Mouse (Mus musculus): ENCODE measurements around the gene Mta1. TPM values are rescaled to one million over a fixed set of nuclear protein-coding genes. Genes with fewer than 3 reads are reported as not detected.

Mta1 gene
- polyA plus RNA-seq, 1 experiment from 2014 or later: 4.9 TPM

GRCm38 (mm10) chr12:113149341-113149740 is 51.3 kb downstream of the Mta1 start:
- Histone ChIP-seq H3K27me3 (ENCODE audit: control insufficient read depth, insufficient read depth, low read length) (no peaks in the 10 kb centered on the region), H3K4me3 (ENCODE audit: low read depth, low read length) (no peak overlapping the region), H3K36me3 (ENCODE audit: control insufficient read depth, insufficient read depth, low read length) (no peaks in the 10 kb centered on the region), H3K4me2 (replicated peaks; ENCODE audit: low read depth) (no peak overlapping the region), H3K4me1 (replicated peaks; ENCODE audit: control insufficient read depth, insufficient read depth) (peaks cover 15% of the 10 kb centered on the region), H3K9me3 (ENCODE audit: control insufficient read depth, low read length) (no peaks in the 10 kb centered on the region), H3K9ac (ENCODE audit: low read length) (no peak overlapping the region), H3K27ac (replicated peaks) (no peak overlapping the region)
- DNase-seq (ENCODE audit: low spot score) (no peak), ATAC-seq (ENCODE audit: low FRiP score, low TSS enrichment) (no peak)
- WGBS: 73% methylated on average over 4 of the region's 4 CpGs
- TF ChIP-seq EP300 (optimal IDR thresholded peaks at IDR 0.05) (no peak), CTCF (IDR thresholded peaks at IDR 0.05; ENCODE audit: low read depth) (no peak)

GRCm38 (mm10) chr12:113149896-113150295 is 51.8 kb downstream of the Mta1 start:
- no peak for TF ChIP-seq CTCF (IDR thresholded peaks at IDR 0.05; ENCODE audit: low read depth)
- no peak for TF ChIP-seq EP300 (optimal IDR thresholded peaks at IDR 0.05)
- H3K4me1 ChIP-seq (replicated peaks; ENCODE audit: control insufficient read depth, insufficient read depth): peaks cover 15% of the 10 kb centered on the region
- no peaks in the 10 kb centered on the region for H3K27me3 ChIP-seq (ENCODE audit: control insufficient read depth, insufficient read depth, low read length)
- no peak overlapping the region for H3K4me2 ChIP-seq (replicated peaks; ENCODE audit: low read depth)
- 74% methylated on average over 3 of the region's 3 CpGs for WGBS
- no peaks in the 10 kb centered on the region for H3K9me3 ChIP-seq (ENCODE audit: control insufficient read depth, low read length)
- H3K36me3 ChIP-seq (ENCODE audit: control insufficient read depth, insufficient read depth, low read length): no peaks in the 10 kb centered on the region
- no peak overlapping the region for H3K27ac ChIP-seq (replicated peaks)
- DNase-seq (ENCODE audit: low spot score) (no peak), ATAC-seq (ENCODE audit: low FRiP score, low TSS enrichment) (no peak)
- H3K9ac ChIP-seq (ENCODE audit: low read length): no peak overlapping the region
- no peak overlapping the region for H3K4me3 ChIP-seq (ENCODE audit: low read depth, low read length)

- 68% methylated on average over 4 of the region's 4 CpGs for WGBS
- ATAC-seq (ENCODE audit: low FRiP score, low TSS enrichment) (no peak), DNase-seq (ENCODE audit: low spot score) (no peak)
- H3K27me3 ChIP-seq (ENCODE audit: control insufficient read depth, insufficient read depth, low read length): no peaks in the 10 kb centered on the region
- H3K36me3 ChIP-seq (ENCODE audit: control insufficient read depth, insufficient read depth, low read length): no peaks in the 10 kb centered on the region
- H3K27ac ChIP-seq (replicated peaks): no peak overlapping the region
- H3K4me1 ChIP-seq (replicated peaks; ENCODE audit: control insufficient read depth, insufficient read depth): peaks cover 19% of the 10 kb centered on the region
- H3K9me3 ChIP-seq (ENCODE audit: control insufficient read depth, low read length): no peaks in the 10 kb centered on the region
- H3K4me3 ChIP-seq (ENCODE audit: low read depth, low read length): no peak overlapping the region
- TF ChIP-seq CTCF (IDR thresholded peaks at IDR 0.05; ENCODE audit: low read depth) (no peak), EP300 (optimal IDR thresholded peaks at IDR 0.05) (no peak)
- no peak overlapping the region for H3K4me2 ChIP-seq (replicated peaks; ENCODE audit: low read depth)
- no peak overlapping the region for H3K9ac ChIP-seq (ENCODE audit: low read length)
Observed at GRCm38 (mm10) chr12:113150591-113150990, 52.5 kb downstream of the Mta1 start.

DNA sequence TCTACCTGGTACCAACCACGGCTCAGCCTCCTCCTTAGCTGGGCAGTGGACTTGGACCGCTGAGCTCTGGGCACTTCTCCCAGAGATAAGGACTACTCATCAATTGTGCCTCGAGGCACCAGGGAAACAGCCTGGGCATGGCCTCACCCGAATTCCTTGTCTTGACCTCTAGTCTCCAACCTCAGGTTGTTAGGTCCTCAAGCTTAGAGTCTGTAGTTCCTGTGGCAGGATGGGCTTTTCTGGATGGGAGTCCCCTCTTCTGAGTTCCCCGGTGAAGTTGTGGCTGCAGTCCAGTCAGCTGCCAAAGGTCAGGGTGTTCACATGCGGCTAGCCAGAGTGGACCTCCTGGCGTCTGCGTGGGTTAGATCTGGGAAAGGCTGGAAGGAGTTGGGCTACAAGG is 53.0 kb downstream of the Mta1 start:
- Histone ChIP-seq H3K9me3 (ENCODE audit: control insufficient read depth, low read length) (no peaks in the 10 kb centered on the region), H3K36me3 (ENCODE audit: control insufficient read depth, insufficient read depth, low read length) (no peaks in the 10 kb centered on the region), H3K9ac (ENCODE audit: low read length) (no peak overlapping the region), H3K27me3 (ENCODE audit: control insufficient read depth, insufficient read depth, low read length) (no peaks in the 10 kb centered on the region), H3K4me2 (replicated peaks; ENCODE audit: low read depth) (peak overlapping the region; percentile 81; the same call in 1 of the 2 replicates), H3K4me1 (replicated peaks; ENCODE audit: control insufficient read depth, insufficient read depth) (peaks cover 19% of the 10 kb centered on the region), H3K27ac (replicated peaks) (no peak overlapping the region), H3K4me3 (ENCODE audit: low read depth, low read length) (no peak overlapping the region)
- no peak for DNase-seq (ENCODE audit: low spot score)
- WGBS: 59% methylated on average over 8 of the region's 8 CpGs
- no peak for TF ChIP-seq EP300 (optimal IDR thresholded peaks at IDR 0.05)
- no peak for TF ChIP-seq CTCF (IDR thresholded peaks at IDR 0.05; ENCODE audit: low read depth)
- no peak for ATAC-seq (ENCODE audit: low FRiP score, low TSS enrichment)

- no peak for ATAC-seq (ENCODE audit: low FRiP score, low TSS enrichment)
Observed at GRCm38 (mm10) chr12:113151661-113152271, 53.7 kb downstream of the Mta1 start.

DNA sequence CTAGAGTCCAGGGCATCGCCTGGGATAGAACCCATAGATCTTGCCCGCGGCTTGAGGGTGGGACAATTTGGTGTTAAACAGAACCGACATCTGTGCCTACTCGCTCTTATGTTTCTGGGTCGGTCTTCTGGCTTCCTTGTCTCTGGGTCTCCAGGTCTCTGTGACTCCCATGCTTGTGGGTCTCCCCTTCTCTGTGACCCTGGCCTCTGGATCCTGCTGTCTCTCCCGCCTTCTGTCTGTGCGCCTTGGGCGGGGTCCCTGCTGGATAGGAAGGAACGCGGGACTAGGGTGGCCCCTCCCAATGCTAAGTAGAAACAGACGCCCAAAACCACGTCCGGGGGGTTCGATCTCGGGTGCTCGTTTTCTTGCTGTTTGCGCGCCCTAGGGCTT is 54.2 kb downstream of the Mta1 start:
- ATAC-seq (ENCODE audit: low FRiP score, low TSS enrichment) (no peak), DNase-seq (ENCODE audit: low spot score) (no peak)
- Histone ChIP-seq H3K4me2 (replicated peaks; ENCODE audit: low read depth) (peak overlapping the region; percentile 81), H3K27ac (replicated peaks) (peak overlapping the region; percentile 40; the same call in 1 of the 2 replicates), H3K4me1 (replicated peaks; ENCODE audit: control insufficient read depth, insufficient read depth) (peaks cover 15% of the 10 kb centered on the region), H3K4me3 (ENCODE audit: low read depth, low read length) (peak overlapping the region; percentile 48), H3K9me3 (ENCODE audit: control insufficient read depth, low read length) (no peaks in the 10 kb centered on the region), H3K27me3 (ENCODE audit: control insufficient read depth, insufficient read depth, low read length) (no peaks in the 10 kb centered on the region), H3K9ac (ENCODE audit: low read length) (peak overlapping the region; percentile 61), H3K36me3 (ENCODE audit: control insufficient read depth, insufficient read depth, low read length) (no peaks in the 10 kb centered on the region)
- 24% methylated on average over 19 of the region's 19 CpGs for WGBS
- no peak for TF ChIP-seq EP300 (optimal IDR thresholded peaks at IDR 0.05)
- TF ChIP-seq CTCF (IDR thresholded peaks at IDR 0.05; ENCODE audit: low read depth): no peak

More at GRCm38 (mm10) chr12:113151661-113152271, 53.7 kb downstream of the Mta1 start:
- peak overlapping the region; percentile 48 for H3K4me3 ChIP-seq (ENCODE audit: low read depth, low read length)
- no peaks in the 10 kb centered on the region for H3K9me3 ChIP-seq (ENCODE audit: control insufficient read depth, low read length)
- H3K27ac ChIP-seq (replicated peaks): peak overlapping the region; percentile 40; the same call in 1 of the 2 replicates
- H3K36me3 ChIP-seq (ENCODE audit: control insufficient read depth, insufficient read depth, low read length): no peaks in the 10 kb centered on the region
- peak overlapping the region; percentile 81 for H3K4me2 ChIP-seq (replicated peaks; ENCODE audit: low read depth)
- peak; percentile 69 for DNase-seq (ENCODE audit: low spot score)
- WGBS: under 1% methylated on average over 36 of the region's 36 CpGs
- no peak for TF ChIP-seq EP300 (optimal IDR thresholded peaks at IDR 0.05)
- TF ChIP-seq CTCF (IDR thresholded peaks at IDR 0.05; ENCODE audit: low read depth): no peak
- H3K27me3 ChIP-seq (ENCODE audit: control insufficient read depth, insufficient read depth, low read length): no peaks in the 10 kb centered on the region
- peak overlapping the region; percentile 61 for H3K9ac ChIP-seq (ENCODE audit: low read length)
- H3K4me1 ChIP-seq (replicated peaks; ENCODE audit: control insufficient read depth, insufficient read depth): peaks cover 15% of the 10 kb centered on the region

Measured in stomach, postnatal 0 days (tissue).